Mouse (Mus musculus): Measurements from ENCODE around the gene Eif2b5. TPM values are rescaled to one million over a fixed set of nuclear protein-coding genes. Genes with fewer than 3 reads are reported as not detected.
A peak's percentile ranks its signal among the peaks of the same experiment; 100 is the strongest.

Gene Eif2b5
- polyA plus RNA-seq, 1 experiment: 64.7 TPM

- Histone ChIP-seq H3K27ac (ENCODE audit: control insufficient read depth, insufficient read depth, low read depth, low read length, poor library complexity) (peak overlapping the region; percentile 94), H3K4me3 (replicated peaks; ENCODE audit: control insufficient read depth, low read depth, low read length) (peak overlapping the region; percentile 98), H3K4me1 (ENCODE audit: control insufficient read depth, insufficient read depth, low read length) (peaks cover 6% of the 10 kb centered on the region; the same call in 1 of the 2 replicates)
- TF ChIP-seq CTCF (IDR thresholded peaks at IDR 0.05; ENCODE audit: control insufficient read depth, insufficient read depth, low read length) (no peak), POLR2A (IDR thresholded peaks at IDR 0.05; ENCODE audit: borderline replicate concordance, control insufficient read depth, low read depth, low read length) (no peak)
- WGBS: 37% methylated on average over 9 of the region's 9 CpGs
Measured at GRCm38 (mm10) chr16:20536081-20536665, 37.6 kb downstream of the Eif2b5 start.

GRCm38 (mm10) chr16:20537071-20537471 is 38.5 kb downstream of the Eif2b5 start:
- H3K4me1 ChIP-seq (ENCODE audit: control insufficient read depth, insufficient read depth, low read length): peaks cover 6% of the 10 kb centered on the region; the same call in 1 of the 2 replicates
- peak overlapping the region; percentile 41 for H3K4me3 ChIP-seq (replicated peaks; ENCODE audit: control insufficient read depth, low read depth, low read length)
- WGBS: 43% methylated on average over 5 of the region's 5 CpGs
- TF ChIP-seq CTCF (IDR thresholded peaks at IDR 0.05; ENCODE audit: control insufficient read depth, insufficient read depth, low read length): no peak
- no peak for TF ChIP-seq POLR2A (IDR thresholded peaks at IDR 0.05; ENCODE audit: borderline replicate concordance, control insufficient read depth, low read depth, low read length)
- H3K27ac ChIP-seq (ENCODE audit: control insufficient read depth, insufficient read depth, low read depth, low read length, poor library complexity): no peak overlapping the region

- H3K27ac ChIP-seq (ENCODE audit: control insufficient read depth, insufficient read depth, low read depth, low read length, poor library complexity): no peak overlapping the region
- WGBS: 54% methylated on average over 6 of the region's 6 CpGs
- H3K4me1 ChIP-seq (ENCODE audit: control insufficient read depth, insufficient read depth, low read length): peaks cover 6% of the 10 kb centered on the region; the same call in 1 of the 2 replicates
- no peak for TF ChIP-seq POLR2A (IDR thresholded peaks at IDR 0.05; ENCODE audit: borderline replicate concordance, control insufficient read depth, low read depth, low read length)
- H3K4me3 ChIP-seq (replicated peaks; ENCODE audit: control insufficient read depth, low read depth, low read length): no peak overlapping the region
Measured at GRCm38 (mm10) chr16:20537601-20538320, 39.1 kb downstream of the Eif2b5 start.

GRCm38 (mm10) chr16:20539649-20540048 is 41.0 kb downstream of the Eif2b5 start:
- TF ChIP-seq POLR2A (IDR thresholded peaks at IDR 0.05; ENCODE audit: borderline replicate concordance, control insufficient read depth, low read depth, low read length) (no peak), CTCF (IDR thresholded peaks at IDR 0.05; ENCODE audit: control insufficient read depth, insufficient read depth, low read length) (no peak)
- WGBS: 35% methylated on average over 3 of the region's 3 CpGs

GRCm38 (mm10) chr16:20540438-20540837 is 41.8 kb downstream of the Eif2b5 start:
- TF ChIP-seq POLR2A (IDR thresholded peaks at IDR 0.05; ENCODE audit: borderline replicate concordance, control insufficient read depth, low read depth, low read length) (no peak), CTCF (IDR thresholded peaks at IDR 0.05; ENCODE audit: control insufficient read depth, insufficient read depth, low read length) (no peak)
- no peak overlapping the region for H3K27ac ChIP-seq (ENCODE audit: control insufficient read depth, insufficient read depth, low read depth, low read length, poor library complexity)
- peaks cover 6% of the 10 kb centered on the region; the same call in 1 of the 2 replicates for H3K4me1 ChIP-seq (ENCODE audit: control insufficient read depth, insufficient read depth, low read length)
- no peak overlapping the region for H3K4me3 ChIP-seq (replicated peaks; ENCODE audit: control insufficient read depth, low read depth, low read length)
- WGBS: 58% methylated on average over 4 of the region's 4 CpGs

More at GRCm38 (mm10) chr16:20539649-20540048, 41.0 kb downstream of the Eif2b5 start:
- H3K27ac ChIP-seq (ENCODE audit: control insufficient read depth, insufficient read depth, low read depth, low read length, poor library complexity): no peak overlapping the region
- peaks cover 6% of the 10 kb centered on the region; the same call in 1 of the 2 replicates for H3K4me1 ChIP-seq (ENCODE audit: control insufficient read depth, insufficient read depth, low read length)
- H3K4me3 ChIP-seq (replicated peaks; ENCODE audit: control insufficient read depth, low read depth, low read length): no peak overlapping the region

GRCm38 (mm10) chr16:20545696-20546095 is 47.1 kb downstream of the Eif2b5 start:
- no peak for TF ChIP-seq POLR2A (IDR thresholded peaks at IDR 0.05; ENCODE audit: borderline replicate concordance, control insufficient read depth, low read depth, low read length)
- Histone ChIP-seq H3K4me3 (replicated peaks; ENCODE audit: control insufficient read depth, low read depth, low read length) (no peak overlapping the region), H3K27ac (ENCODE audit: control insufficient read depth, insufficient read depth, low read depth, low read length, poor library complexity) (no peak overlapping the region), H3K4me1 (ENCODE audit: control insufficient read depth, insufficient read depth, low read length) (peaks cover 2% of the 10 kb centered on the region; the same call in 1 of the 2 replicates)
- WGBS: 87% methylated on average over 10 of the region's 10 CpGs

GRCm38 (mm10) chr16:20547423-20547822 is 48.8 kb downstream of the Eif2b5 start:
- Histone ChIP-seq H3K27ac (ENCODE audit: control insufficient read depth, insufficient read depth, low read depth, low read length, poor library complexity) (no peak overlapping the region), H3K4me1 (ENCODE audit: control insufficient read depth, insufficient read depth, low read length) (peaks cover 2% of the 10 kb centered on the region; the same call in 1 of the 2 replicates), H3K4me3 (replicated peaks; ENCODE audit: control insufficient read depth, low read depth, low read length) (no peak overlapping the region)
- no peak for TF ChIP-seq POLR2A (IDR thresholded peaks at IDR 0.05; ENCODE audit: borderline replicate concordance, control insufficient read depth, low read depth, low read length)
- no peak for TF ChIP-seq CTCF (IDR thresholded peaks at IDR 0.05; ENCODE audit: control insufficient read depth, insufficient read depth, low read length)
- WGBS: 60% methylated on average over 5 of the region's 5 CpGs

- H3K27ac ChIP-seq (ENCODE audit: control insufficient read depth, insufficient read depth, low read depth, low read length, poor library complexity): peak within 1 kb of the TSS; percentile 15
- TF ChIP-seq POLR2A (IDR thresholded peaks at IDR 0.05; ENCODE audit: borderline replicate concordance, control insufficient read depth, low read depth, low read length) (peak; percentile 72), CTCF (IDR thresholded peaks at IDR 0.05; ENCODE audit: control insufficient read depth, insufficient read depth, low read length) (0 out of 2 replicates have a peak, but pooled peaks have one; percentile 7)
- peaks cover 2% of the 10 kb centered on the region; the same call in 1 of the 2 replicates for H3K4me1 ChIP-seq (ENCODE audit: control insufficient read depth, insufficient read depth, low read length)
- WGBS: under 1% methylated on average over 56 of the region's 56 CpGs
- H3K4me3 ChIP-seq (replicated peaks; ENCODE audit: control insufficient read depth, low read depth, low read length): peak within 1 kb of the TSS; percentile 83
Measured at GRCm38 (mm10) chr16:20548096-20548948, 49.7 kb downstream of the Eif2b5 start, which contains the start of gene Abcf3. Gene Abcf3, plus strand, starts transcription at chr16:20548577.
